In genomic region chr8:125898899-125899298, GRCm38 (mm10) we compare ENCODE assay signal across 8 mouse cellular contexts. TPM values are rescaled to one million over a fixed set of nuclear protein-coding genes. Genes with fewer than 3 reads are reported as not detected.
DNase-seq lines count a peak whose midpoint lies in the region; ATAC-seq and TF ChIP-seq lines count a peak whose summit lies in the region.

No protein-coding gene starts in this region.

- TF ChIP-seq EP300 in heart, postnatal 0 days (IDR thresholded peaks at IDR 0.05; ENCODE audit: low read depth), result no peak

- no peaks in the 10 kb centered on the region for H3K36me3 ChIP-seq in heart, postnatal 0 days (replicated peaks; ENCODE audit: control insufficient read depth, insufficient read depth, low read length)
- H3K36me3 ChIP-seq in E14TG2a.4 (ENCODE audit: insufficient read depth, low read length), result no peaks in the 10 kb centered on the region
- H3K36me3 ChIP-seq in forebrain, postnatal 0 days (ENCODE audit: insufficient read depth), result no peaks in the 10 kb centered on the region
- H3K36me3 ChIP-seq in midbrain, embryonic 15.5 days (replicated peaks), result no peaks in the 10 kb centered on the region

- H3K4me3 ChIP-seq in heart, postnatal 0 days (ENCODE audit: low read depth, low read length), result no peak overlapping the region
- no peak overlapping the region for H3K4me3 ChIP-seq in E14TG2a.4 (replicated peaks; ENCODE audit: low read length)
- H3K4me3 ChIP-seq in cerebellum, adult 2 months (replicated peaks; ENCODE audit: insufficient read depth, low read depth, low read length), result peak overlapping the region; percentile 77
- H3K4me3 ChIP-seq in forebrain, postnatal 0 days (ENCODE audit: low read depth, low read length), result peak overlapping the region; percentile 58
- H3K4me3 ChIP-seq in midbrain, embryonic 15.5 days, result peak overlapping the region; percentile 76

- no peak overlapping the region for H3K27ac ChIP-seq in heart, postnatal 0 days (ENCODE audit: low read depth)
- H3K27ac ChIP-seq in cerebellum, adult 2 months (ENCODE audit: insufficient read depth, low read length), result peak overlapping the region; percentile 2; the same call in 1 of the 2 replicates
- peak overlapping the region; percentile 87 for H3K27ac ChIP-seq in forebrain, postnatal 0 days (ENCODE audit: low read depth, low read length)
- H3K27ac ChIP-seq in midbrain, embryonic 15.5 days, result peak overlapping the region; percentile 83

- no peak overlapping the region for H3K9ac ChIP-seq in heart, postnatal 0 days (replicated peaks; ENCODE audit: low read depth, low read length)
- H3K9ac ChIP-seq in forebrain, postnatal 0 days, result peak overlapping the region; percentile 79
- peak overlapping the region; percentile 74 for H3K9ac ChIP-seq in midbrain, embryonic 15.5 days

- ATAC-seq in heart, postnatal 0 days (ENCODE audit: insufficient read depth, low read depth), result no peak
- 0 out of 2 replicates have a peak, but pooled peaks have one; percentile 5 for ATAC-seq in forebrain, postnatal 0 days
- ATAC-seq in midbrain, embryonic 15.5 days (replicated peaks), result 0 out of 2 replicates have a peak, but pooled peaks have one; percentile 3

- H3K4me2 ChIP-seq in heart, postnatal 0 days (ENCODE audit: low read depth, low read length), result no peak overlapping the region
- H3K4me2 ChIP-seq in forebrain, postnatal 0 days (ENCODE audit: low read depth), result peak overlapping the region; percentile 79
- H3K4me2 ChIP-seq in midbrain, embryonic 15.5 days, result peak overlapping the region; percentile 70

- WGBS in heart, postnatal 0 days, result 0% methylated on average over 6 of the region's 6 CpGs
- WGBS in cerebellum, adult 2 months, result 0% methylated on average over 6 of the region's 6 CpGs
- 0% methylated on average over 6 of the region's 6 CpGs for WGBS in forebrain, postnatal 0 days
- WGBS in midbrain, embryonic 15.5 days, result 0% methylated on average over 6 of the region's 6 CpGs

- peaks cover 22% of the 10 kb centered on the region for H3K27me3 ChIP-seq in heart, postnatal 0 days (ENCODE audit: control insufficient read depth, insufficient read depth, low read length)
- peaks cover 25% of the 10 kb centered on the region for H3K27me3 ChIP-seq in E14TG2a.4 (ENCODE audit: insufficient read depth, low read length)
- no peaks in the 10 kb centered on the region for H3K27me3 ChIP-seq in cerebellum, adult 2 months (ENCODE audit: control insufficient read depth, insufficient read depth, low read length)
- H3K27me3 ChIP-seq in forebrain, postnatal 0 days (ENCODE audit: insufficient read depth, low read length), result no peaks in the 10 kb centered on the region
- H3K27me3 ChIP-seq in midbrain, embryonic 15.5 days (replicated peaks), result no peaks in the 10 kb centered on the region

- H3K4me1 ChIP-seq in heart, postnatal 0 days (ENCODE audit: control insufficient read depth, insufficient read depth), result no peaks in the 10 kb centered on the region
- peaks cover 12% of the 10 kb centered on the region for H3K4me1 ChIP-seq in E14TG2a.4 (replicated peaks; ENCODE audit: low read depth, low read length)
- no peaks in the 10 kb centered on the region for H3K4me1 ChIP-seq in cerebellum, adult 2 months (ENCODE audit: control insufficient read depth, insufficient read depth, low read length)
- peaks cover 8% of the 10 kb centered on the region; the same call in 1 of the 2 replicates for H3K4me1 ChIP-seq in forebrain, postnatal 0 days (ENCODE audit: insufficient read depth)
- peaks cover 19% of the 10 kb centered on the region for H3K4me1 ChIP-seq in midbrain, embryonic 15.5 days

- peak; percentile 56 for TF ChIP-seq CTCF in heart, postnatal 0 days (IDR thresholded peaks at IDR 0.05; ENCODE audit: low read depth)
- peak; percentile 61 for TF ChIP-seq CTCF in E14TG2a.4 (conservative IDR thresholded peaks at IDR 0.05; ENCODE audit: low read length)
- TF ChIP-seq CTCF in cerebellum, adult 2 months (IDR thresholded peaks at IDR 0.05; ENCODE audit: borderline replicate concordance, insufficient read depth, low read depth, low read length), result peak; percentile 65; the same call in 1 of the 2 replicates
- peak; percentile 76 for TF ChIP-seq CTCF in forebrain, postnatal 0 days (IDR thresholded peaks at IDR 0.05; ENCODE audit: low read depth)

- no peak for TF ChIP-seq POLR2A in cerebellum, adult 2 months (IDR thresholded peaks at IDR 0.05; ENCODE audit: borderline replicate concordance, insufficient read depth, low read length)

- no peaks in the 10 kb centered on the region for H3K9me3 ChIP-seq in heart, postnatal 0 days (replicated peaks; ENCODE audit: control insufficient read depth, low read length)
- no peaks in the 10 kb centered on the region for H3K9me3 ChIP-seq in E14TG2a.4 (ENCODE audit: low read length)
- no peaks in the 10 kb centered on the region for H3K9me3 ChIP-seq in forebrain, postnatal 0 days (ENCODE audit: low read length)
- H3K9me3 ChIP-seq in midbrain, embryonic 15.5 days, result no peaks in the 10 kb centered on the region

- DNase-seq in heart, postnatal 0 days (ENCODE audit: low spot score), result peak; percentile 36
- no peak for DNase-seq in heart, adult 8-10 months (ENCODE audit: low spot score)
- peak; percentile 66 to 73 for DNase-seq in cerebellum, adult 2 months
- peak; percentile 92 for DNase-seq in forebrain, postnatal 0 days
- DNase-seq in layer of hippocampus, postnatal 14 days (ENCODE audit: low spot score in 2 of 2), result peak; percentile 47 to 70
- DNase-seq in thymus, postnatal 25 days, result peak; percentile 13

RNA-seq across cellular contexts. Expression of gene Pcnx2, which starts 0.8 kb away (rescaled TPM):
- total RNA-seq in heart, postnatal 0 days (2014; rRNA removed; ENCODE audit: low replicate concordance), result 0.04 and 0.12 TPM in 2 replicates
- 0.16 and 0.22 TPM in 2 replicates for polyA plus RNA-seq in heart, postnatal 0 days (2015; fragmentation: Nextera tagmentation; extraction: Ambion mirVana)
- under 1 TPM; 0.49 to 0.90 (median 0.64) TPM for total RNA-seq in heart, adult 8-10 months (2022)
- polyA plus RNA-seq in cerebellum, adult 2 months (2012; rRNA removed), result 40.4 and 41.4 TPM in 2 replicates
- 10.0 and 12.3 TPM in 2 replicates for total RNA-seq in forebrain, postnatal 0 days (2014; rRNA removed)
- 1.8 and 2.1 TPM in 2 replicates for polyA plus RNA-seq in forebrain, postnatal 0 days (2015; fragmentation: Nextera tagmentation; extraction: Ambion mirVana)
- total RNA-seq in layer of hippocampus, postnatal 14 days (2021), result 10 to 100 TPM; 56.1 to 65.9 TPM
- 6.2 and 7.5 TPM in 2 replicates for polyA plus RNA-seq in midbrain, embryonic 15.5 days (2015; fragmentation: Nextera tagmentation; extraction: Ambion mirVana)

RNA-seq across cellular contexts. Expression of gene Map3k21, which starts 11.4 kb away (rescaled TPM):
- total RNA-seq in heart, postnatal 0 days (2014; rRNA removed; ENCODE audit: low replicate concordance), result 0.34 and 1.2 TPM in 2 replicates
- polyA plus RNA-seq in heart, postnatal 0 days (2015; fragmentation: Nextera tagmentation; extraction: Ambion mirVana), result 0.07 and 0.14 TPM in 2 replicates
- total RNA-seq in heart, adult 8-10 months (2022), result 1 to 10 TPM in 3 of 4 experiments, under 1 TPM in 1; 0.78 to 2.1 (median 1.2) TPM
- 1.1 TPM in 2 replicates for polyA plus RNA-seq in cerebellum, adult 2 months (2012; rRNA removed)
- 2.3 and 3.2 TPM in 2 replicates for total RNA-seq in forebrain, postnatal 0 days (2014; rRNA removed)
- 0.49 and 0.85 TPM in 2 replicates for polyA plus RNA-seq in forebrain, postnatal 0 days (2015; fragmentation: Nextera tagmentation; extraction: Ambion mirVana)
- total RNA-seq in layer of hippocampus, postnatal 14 days (2021), result 1 to 10 TPM; 1.7 TPM
- polyA plus RNA-seq in midbrain, embryonic 15.5 days (2015; fragmentation: Nextera tagmentation; extraction: Ambion mirVana), result 0.60 and 0.72 TPM in 2 replicates

Comparison
In these comparisons a context has a peak if more than half of its experiments do, and no peak if none do; other contexts are left out.
1. H3K4me3 ChIP-seq: peak in cerebellum, adult 2 months (single experiment), forebrain, postnatal 0 days (single experiment) and midbrain, embryonic 15.5 days (single experiment); none in heart, postnatal 0 days (single experiment) and E14TG2a.4 (single experiment).
2. Peak in every context shown above with its lines, with median percentiles within 50 percentile points of each other: CTCF ChIP-seq.